Mouse (Mus musculus) cerebellum, adult 2 months (tissue): ENCODE data around the gene Psap.

Experiments
- CTCF ChIP-seq: fragments of 200-500 bp; IDR thresholded peaks from 2 replicates; pipeline ENCODE4 v1.5.1; 2011; ENCODE audit warnings: low read depth, mild to moderate bottlenecking, control low read depth, low read length, moderate library complexity, borderline replicate concordance; ENCODE audit not compliant: insufficient read depth
- POLR2A ChIP-seq: fragments of 200-500 bp; IDR thresholded peaks from 2 replicates; pipeline ENCODE4 v1.6.1; 2011; ENCODE audit warnings: low read length, control low read depth, borderline replicate concordance; ENCODE audit not compliant: insufficient read depth

- TF ChIP-seq POLR2A (no peak), CTCF (no peak)
Measured at GRCm38 (mm10) chr10:60250426-60250965, 26.9 kb upstream of the Psap start.
